Mouse (Mus musculus): ENCODE results near the gene Tec.

DNA sequence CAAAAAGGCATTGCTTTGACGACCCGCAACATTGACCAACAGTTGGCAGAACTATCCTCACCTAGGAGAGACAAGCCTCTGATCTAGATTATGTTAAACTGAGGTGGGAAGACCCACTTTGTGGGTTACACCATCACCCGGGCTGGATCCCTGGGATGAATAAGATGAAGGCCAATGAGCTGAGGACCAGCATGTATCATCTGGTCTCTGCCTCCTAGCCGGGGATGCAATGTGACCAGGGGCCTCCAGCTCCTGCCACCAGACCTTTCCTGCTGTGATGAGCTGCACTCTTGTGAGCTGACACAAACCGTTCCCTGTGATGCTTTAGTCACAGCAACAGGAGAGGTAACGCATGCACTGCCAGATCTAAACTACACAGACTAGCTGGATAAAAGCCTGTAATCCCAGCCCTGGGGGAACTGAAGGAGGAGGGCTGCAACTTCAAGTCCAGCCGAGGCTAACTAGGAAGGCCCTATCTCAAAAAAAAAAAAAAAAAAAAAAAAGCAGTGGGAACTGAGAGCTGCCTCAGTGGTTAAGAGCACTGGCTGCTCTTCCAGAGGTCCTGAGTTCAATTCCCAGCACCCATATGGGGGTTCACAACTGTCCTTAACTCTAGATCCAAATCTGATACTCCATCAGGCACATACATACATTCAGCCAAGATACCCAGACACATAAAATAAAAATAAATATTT is 15.8 kb downstream of the Tec start:
- no peak for TF ChIP-seq HCFC1 (IDR thresholded peaks at IDR 0.05; ENCODE audit: borderline replicate concordance, insufficient read depth, low read length)
- no peak for TF ChIP-seq ZC3H11A (IDR thresholded peaks at IDR 0.05; ENCODE audit: borderline replicate concordance, low read depth, low read length)

All from ES-E14 (cell line).